Mouse (Mus musculus) gastrocnemius, postnatal 4 days (tissue): Measurements from ENCODE around the gene Mzt1. TPM values are rescaled to one million over a fixed set of nuclear protein-coding genes. Genes with fewer than 3 reads are reported as not detected.
"Not testable (repeated sequence)": the region's sequence is repeated elsewhere in the genome, so short reads cannot be mapped to it uniquely, and the experiment has no call there.

Source experiments
- DNase-seq, 2 experiments: peaks; one replicate each; pipeline ENCODE4 v3.0.0; 2021 to 2022; ENCODE audit warnings: low spot score in 2 of 2, mixed read lengths in 2 of 2
- long read RNA-seq, 2 experiments: library from polyadenylated mRNA; stranded (forward); transcript quantifications; one replicate each; pipeline ENCODE4 v2.0.0; 2021
- total RNA-seq, 2 experiments: library from RNA; stranded (reverse); gene quantifications; 2 replicates each; pipeline ENCODE4 v1.2.3; 2021

Gene Mzt1
- 10 to 100 TPM; 29.9 to 31.3 TPM for total RNA-seq
- long read RNA-seq, experiment 1, transcript Mzt1-201 (3 exons, 2,240 nt): major isoform, 48 of 52 reads
- long read RNA-seq, experiment 1, partial matches to known transcripts: 1 of 52 reads
- long read RNA-seq, experiment 1, other reads (novel, unspliced or antisense): 3 of 52 reads
- long read RNA-seq, experiment 2, transcript Mzt1-201 (3 exons, 2,240 nt): major isoform, 65 of 66 reads
- long read RNA-seq, experiment 2, partial matches to known transcripts: 0 of 66 reads
- long read RNA-seq, experiment 2, other reads (novel, unspliced or antisense): 1 of 66 reads

- DNase-seq: peak; percentile 85 to 90
These were observed at the start of gene Mzt1, which contains the start of gene Bora for GRCm38 (mm10) chr14:99046031-99046781. Gene Mzt1, minus strand, starts transcription at chr14:99046134. Gene Bora, plus strand, starts transcription at chr14:99046222.

DNA sequence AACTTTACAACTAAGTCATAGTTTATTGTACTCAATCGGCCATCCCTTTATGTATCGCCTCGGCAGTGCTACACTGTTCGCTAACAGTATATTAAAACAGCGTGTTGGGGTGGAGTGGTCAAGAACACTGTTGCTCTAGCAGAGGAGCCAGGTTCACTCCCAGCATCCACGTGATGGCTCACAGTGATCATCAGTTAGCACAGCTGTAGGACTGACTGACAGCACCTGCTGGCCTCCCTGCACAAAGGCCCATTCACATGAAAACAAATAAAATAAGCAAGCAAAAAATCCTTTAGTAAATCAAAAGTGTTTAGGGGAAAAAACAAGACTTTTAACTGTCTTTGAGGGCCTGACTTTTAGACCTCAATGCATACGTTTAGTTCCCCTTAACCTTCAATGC, 43.0 kb upstream of the Mzt1 start:
- DNase-seq: no peak

- no peak for DNase-seq
These were observed 25.2 kb upstream of the Mzt1 start for GRCm38 (mm10) chr14:99071146-99071545.

- no peak for DNase-seq
These were observed 17.2 kb upstream of the Mzt1 start for GRCm38 (mm10) chr14:99063091-99063490.

DNA sequence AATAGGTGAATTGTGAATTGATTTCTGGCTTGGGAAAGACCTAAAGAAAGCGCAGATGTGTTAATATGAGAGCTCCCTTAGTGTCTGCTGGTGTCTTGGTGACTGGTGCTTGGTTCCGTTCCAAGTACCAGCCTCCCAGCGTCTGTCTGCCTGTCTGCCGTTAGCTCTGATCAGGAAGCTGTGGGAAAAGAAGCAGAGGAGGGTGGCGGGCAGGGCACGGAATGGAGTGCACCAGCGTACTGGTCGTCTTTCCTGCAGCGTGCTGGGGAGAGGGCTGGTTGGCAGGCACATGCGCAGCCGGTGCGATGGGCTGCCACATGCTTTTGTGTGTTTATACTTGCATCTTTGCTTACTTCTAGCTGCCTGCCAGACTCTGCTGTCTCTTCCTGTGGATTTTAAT, 14.7 kb upstream of the Mzt1 start:
- no peak for DNase-seq

DNA sequence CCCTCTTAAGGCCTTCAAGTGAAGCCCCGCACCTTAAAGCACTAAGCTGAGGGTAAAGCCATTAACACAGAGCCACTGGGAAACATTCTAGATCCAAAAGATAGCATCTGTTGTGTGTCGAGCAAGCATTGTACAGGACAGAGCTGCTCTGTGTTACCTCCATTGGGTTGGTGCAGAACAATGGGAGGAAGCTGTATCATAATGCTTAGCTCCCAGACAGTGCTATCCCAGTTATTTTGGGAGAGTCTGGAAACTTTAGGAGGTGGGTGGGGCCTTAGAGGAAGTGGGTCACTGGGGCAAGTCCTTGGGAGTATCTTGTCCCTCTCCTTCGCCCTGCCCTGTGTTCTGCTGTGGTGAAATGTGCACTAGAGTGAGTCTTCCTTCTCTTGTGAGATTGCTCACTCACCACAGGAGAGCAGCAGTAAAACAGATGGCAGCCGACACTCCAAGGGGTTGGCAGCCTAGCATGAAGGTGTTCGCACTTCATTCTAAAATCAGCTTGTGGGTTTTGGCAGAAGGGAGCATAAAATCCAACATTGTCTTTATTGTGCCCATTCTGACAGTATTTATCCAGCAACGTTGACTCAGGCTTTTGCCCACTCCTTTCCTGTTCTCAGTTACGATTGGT, 13.1 kb upstream of the Mzt1 start:
- DNase-seq: no peak

DNA sequence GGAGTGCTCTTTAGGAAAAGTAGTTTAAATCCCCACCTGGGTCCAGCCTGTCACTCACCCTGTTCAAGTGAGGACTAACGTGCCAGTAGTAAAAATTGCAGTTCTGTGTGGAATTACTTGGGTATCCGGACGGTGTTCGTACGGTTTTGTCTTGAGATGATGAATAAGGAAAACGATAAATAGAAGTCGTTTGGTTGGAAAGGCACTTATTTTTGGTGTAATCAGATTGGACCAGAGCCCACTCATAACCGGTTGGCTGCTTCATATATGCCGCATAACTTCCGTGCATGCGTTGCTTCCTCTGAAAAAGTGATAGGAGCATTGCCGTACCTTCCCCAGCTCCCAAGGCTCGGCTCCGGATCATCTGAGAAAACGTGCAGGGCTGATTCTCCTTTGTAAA, 848 bp upstream of the Mzt1 start:
- no peak for DNase-seq

DNA sequence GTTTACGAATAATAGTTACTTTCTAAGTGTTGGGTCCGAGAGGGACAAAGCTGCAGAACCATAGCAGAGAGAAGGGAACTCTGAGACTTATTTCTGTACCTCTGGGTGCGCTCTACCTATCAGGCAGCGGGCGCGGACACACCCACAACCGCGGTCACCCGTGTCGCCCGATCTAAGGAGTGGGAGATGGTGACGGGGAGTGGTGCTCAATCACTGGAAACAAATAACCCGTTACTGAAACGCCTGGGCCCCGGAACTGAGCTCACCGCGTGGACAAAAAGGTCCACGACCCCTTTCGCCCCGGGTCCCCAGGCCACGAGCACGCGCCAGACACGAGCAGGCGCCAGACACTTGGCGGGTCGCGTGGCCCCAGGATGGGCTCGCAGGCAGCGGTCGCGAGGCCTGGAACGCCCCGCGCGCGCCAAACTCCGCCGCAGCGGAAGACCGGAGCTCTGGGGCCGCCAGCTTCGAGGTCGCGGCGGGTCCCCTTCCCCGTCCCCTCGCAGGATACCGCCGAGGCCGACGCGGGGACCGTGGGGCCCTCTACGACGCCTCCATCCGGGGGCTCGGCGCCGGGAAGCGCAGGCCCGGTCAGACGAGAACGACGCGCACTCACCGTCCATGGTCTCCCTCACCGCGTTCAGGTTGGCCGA, 430 bp downstream of the Mzt1 start:
- DNase-seq: peak in 1 of 2 experiments; percentile 19

GRCm38 (mm10) chr14:99044718-99045117, 1.2 kb downstream of the Mzt1 start:
- DNase-seq: no peak

- DNase-seq: no peak
These were observed 1.8 kb downstream of the Mzt1 start for GRCm38 (mm10) chr14:99044096-99044495.

- DNase-seq: no peak
These were observed 2.4 kb downstream of the Mzt1 start for GRCm38 (mm10) chr14:99043499-99043898.

DNA sequence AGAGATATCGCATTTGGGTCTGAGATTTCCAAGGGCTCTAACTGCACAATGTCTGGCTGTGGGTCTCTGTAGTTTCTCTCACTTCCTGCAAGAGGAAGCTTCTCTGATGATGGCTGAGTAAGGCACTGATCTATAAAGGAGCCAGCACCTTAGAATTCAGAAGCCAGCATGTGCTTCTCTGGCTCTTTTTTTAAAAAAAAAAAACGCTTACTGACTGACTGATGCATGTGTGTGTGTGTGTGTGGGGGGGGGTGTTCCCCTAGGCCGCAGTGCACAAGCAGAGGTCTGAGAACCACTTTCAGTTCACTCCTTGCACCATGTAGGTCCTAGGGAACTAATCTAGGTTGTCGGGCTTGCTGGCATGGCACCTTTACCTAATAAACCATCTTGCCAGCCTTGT, 4.5 kb downstream of the Mzt1 start:
- no peak for DNase-seq

GRCm38 (mm10) chr14:99039308-99039707, 6.6 kb downstream of the Mzt1 start:
- not testable (repeated sequence) for DNase-seq

GRCm38 (mm10) chr14:99037703-99038102, 8.2 kb downstream of the Mzt1 start:
- DNase-seq: no peak

DNA sequence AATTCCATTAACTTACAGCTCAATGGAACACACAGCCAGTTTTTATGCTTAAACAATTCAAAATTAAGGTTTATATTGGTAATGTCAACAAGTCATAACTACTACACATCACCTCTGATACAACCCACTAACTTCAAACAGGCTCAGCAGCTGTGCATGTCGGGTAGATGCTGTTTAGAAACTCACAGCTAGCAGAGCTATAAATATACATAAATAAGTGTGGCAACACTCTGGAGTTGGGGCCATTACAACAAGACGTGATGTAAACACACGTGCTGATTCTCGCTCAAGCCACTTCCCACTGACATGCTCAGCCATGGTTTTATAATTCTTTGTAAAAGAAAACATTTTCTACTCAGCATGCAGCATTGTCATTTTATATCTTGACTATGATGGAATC, 9.9 kb downstream of the Mzt1 start:
- DNase-seq: no peak

GRCm38 (mm10) chr14:99034851-99035250, 11.1 kb downstream of the Mzt1 start:
- DNase-seq: not testable (repeated sequence)

DNA sequence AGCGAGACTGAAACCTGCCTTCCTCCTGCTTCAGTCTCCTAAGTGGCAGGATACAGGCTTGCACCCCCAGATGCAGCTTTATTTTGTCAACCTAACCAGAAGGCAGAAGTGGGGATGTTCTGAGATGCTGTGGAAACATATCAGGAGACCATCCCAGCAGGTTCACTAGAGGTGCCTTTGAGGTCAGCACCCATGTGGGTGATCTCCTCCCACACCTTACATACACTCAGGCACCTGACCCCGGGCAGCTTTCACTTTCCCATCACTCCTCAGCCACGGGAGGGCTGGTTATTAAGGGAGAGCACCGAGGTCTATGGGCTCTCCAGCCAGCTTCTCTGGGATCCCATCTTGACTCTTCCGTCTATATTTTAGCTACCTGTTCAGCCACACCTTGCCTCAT, 13.3 kb downstream of the Mzt1 start:
- no peak for DNase-seq

DNA sequence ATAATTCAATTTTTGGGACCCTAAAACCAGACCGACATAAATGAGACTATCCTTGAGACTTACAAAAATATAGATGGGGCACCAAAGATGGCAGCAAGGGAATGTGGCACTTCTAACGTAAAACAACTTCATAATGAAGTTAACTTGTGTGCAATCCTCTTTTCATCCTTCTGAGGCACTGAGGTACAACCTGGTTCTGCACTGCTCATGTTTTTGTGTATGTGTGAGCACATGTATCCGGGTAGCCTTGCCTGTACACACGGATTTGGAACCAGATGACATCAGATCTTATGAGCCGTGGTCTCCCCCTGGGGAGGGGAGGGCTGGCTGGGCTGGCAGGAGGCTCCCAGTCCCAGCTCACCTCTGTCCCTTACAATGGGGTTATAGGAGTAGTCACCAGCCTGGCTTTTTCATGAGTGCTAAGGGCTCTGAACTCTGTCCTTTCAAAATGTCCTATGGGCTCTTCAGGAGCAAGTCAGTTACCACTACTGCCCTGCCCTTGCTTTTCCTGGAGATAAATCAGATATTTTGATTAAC, 14.5 kb downstream of the Mzt1 start:
- DNase-seq: no peak

DNA sequence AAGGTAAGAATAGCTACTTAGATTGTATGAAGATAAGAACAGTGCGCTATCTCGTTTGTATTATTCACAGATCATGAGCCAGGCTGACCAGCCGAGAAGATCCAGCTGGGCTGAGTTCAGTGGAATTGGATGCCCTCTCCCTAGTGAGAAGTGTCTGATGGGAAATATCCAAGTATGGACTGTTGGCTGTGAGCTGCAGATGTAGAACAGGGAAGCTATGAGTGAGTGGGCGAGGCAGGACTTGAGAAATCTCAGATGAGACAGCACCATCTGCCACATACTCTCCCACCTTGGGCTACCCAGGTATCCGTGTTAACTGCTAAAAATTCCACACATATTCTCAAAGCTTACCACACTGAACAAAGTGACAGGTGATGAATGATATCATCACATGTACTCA, 15.9 kb downstream of the Mzt1 start:
- no peak for DNase-seq

GRCm38 (mm10) chr14:99022346-99023086, 23.4 kb downstream of the Mzt1 start:
- DNase-seq: no peak
